Mouse (Mus musculus) ES-Bruce4 (cell line): Measurements from ENCODE around the gene Egln3.

Experiments used
- CTCF ChIP-seq: IDR thresholded peaks from one replicate; pipeline ENCODE4 v1.8.1; 2011; ENCODE audit warnings: low read depth, low read length
- EP300 ChIP-seq: IDR thresholded peaks from 2 replicates; pipeline ENCODE4 v1.6.1; 2011; ENCODE audit warnings: low read depth, low read length; ENCODE audit not compliant: insufficient read depth
- POLR2A ChIP-seq: IDR thresholded peaks from one replicate; pipeline ENCODE4 v1.8.1; 2011; ENCODE audit warnings: low read length; ENCODE audit not compliant: insufficient read depth

DNA sequence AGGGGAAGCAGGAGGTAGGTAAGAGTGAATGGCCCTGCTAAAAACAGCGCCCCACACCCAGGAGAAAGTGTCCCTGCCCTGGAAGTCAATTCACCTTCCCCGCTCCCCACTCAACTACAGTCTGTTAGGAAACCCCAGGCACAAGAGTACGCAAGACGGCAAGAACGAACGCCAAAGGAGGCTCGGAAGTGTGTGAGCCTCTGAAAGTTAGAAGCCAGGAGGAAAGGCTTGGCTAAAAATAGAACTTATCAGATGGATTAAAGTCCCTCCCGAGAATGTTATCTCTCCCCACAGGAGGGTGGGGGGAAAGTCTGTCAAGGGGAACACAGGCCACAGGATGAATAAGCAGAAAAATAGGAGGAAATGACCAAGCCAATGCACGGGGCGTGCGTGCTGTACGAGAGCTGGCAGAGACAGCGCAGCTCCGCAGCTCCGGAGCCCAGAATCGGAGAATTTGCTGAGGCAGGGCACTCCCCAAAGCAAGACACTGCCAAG lies 41.0 kb downstream of the Egln3 start:
- no peak for TF ChIP-seq POLR2A
- TF ChIP-seq CTCF: no peak
- peak; percentile 71; the same call in 1 of the 2 replicates for TF ChIP-seq EP300
